10 mouse cellular contexts compared by ENCODE assay signal in genomic region chr5:120534686-120535075, GRCm38 (mm10). TPM values are rescaled to one million over a fixed set of nuclear protein-coding genes. Genes with fewer than 3 reads are reported as not detected.
DNase-seq lines count a peak whose midpoint lies in the region; ATAC-seq lines count a peak whose summit lies in the region.
"Had no signal": no experiment of that assay in that cellular context is flagged by ENCODE, and none has a peak within 500 bp of the region (broad histone marks: within the 10 kb centered on the region; RNA-seq: fewer than 3 reads in every experiment).

No protein-coding gene starts in this region.

- H3K9ac ChIP-seq in midbrain, embryonic 11.5 days (ENCODE audit: low read length), result no peak overlapping the region
- H3K9ac ChIP-seq in forebrain, embryonic 16.5 days (replicated peaks; ENCODE audit: low read depth, low read length), result 0 out of 2 replicates have a peak overlapping the region, but pooled peaks have one; percentile 19
- no peak overlapping the region for H3K9ac ChIP-seq in limb, embryonic 15.5 days
- H3K9ac ChIP-seq: liver, embryonic 14.5 days had no signal

- no peak overlapping the region for H3K4me2 ChIP-seq in midbrain, embryonic 11.5 days
- H3K4me2 ChIP-seq in forebrain, embryonic 16.5 days (ENCODE audit: low read length), result no peak overlapping the region
- 0 out of 2 replicates have a peak overlapping the region, but pooled peaks have one; percentile 3 for H3K4me2 ChIP-seq in limb, embryonic 15.5 days

- H3K27me3 ChIP-seq in midbrain, embryonic 10.5 days (ENCODE audit: low read depth, poor library complexity, severe bottlenecking), result no peaks in the 10 kb centered on the region
- no peaks in the 10 kb centered on the region for H3K27me3 ChIP-seq in midbrain, embryonic 11.5 days (ENCODE audit: control insufficient read depth, insufficient read depth, low read length)
- H3K27me3 ChIP-seq in forebrain, embryonic 16.5 days (replicated peaks; ENCODE audit: control insufficient read depth, insufficient read depth, low read length), result no peaks in the 10 kb centered on the region
- no peaks in the 10 kb centered on the region for H3K27me3 ChIP-seq in limb, embryonic 15.5 days

- ATAC-seq in midbrain, embryonic 11.5 days (ENCODE audit: low FRiP score), result no peak
- peak; percentile 55; the same call in 1 of the 2 replicates for ATAC-seq in forebrain, embryonic 16.5 days
- ATAC-seq in limb, embryonic 15.5 days (ENCODE audit: insufficient number of reproducible peaks, low FRiP score, low TSS enrichment, low read depth), result no peak
- ATAC-seq: activated CD4-positive, CD25-positive, alpha-beta regulatory T cell, adult 4 months had no signal

- no peak for DNase-seq in midbrain, embryonic 10.5 days (ENCODE audit: low spot score)
- no peak for DNase-seq in midbrain, embryonic 11.5 days (ENCODE audit: low spot score, missing footprints)
- DNase-seq in cerebellum, adult 18-20 months, result no peak
- no peak for DNase-seq in urinary bladder, adult 2 months (ENCODE audit: low spot score)
- no peak for DNase-seq in urinary bladder, postnatal 4 days (ENCODE audit: low spot score in 2 of 2)
- DNase-seq: heart, postnatal 36 days had no signal

- H3K9me3 ChIP-seq in midbrain, embryonic 10.5 days (replicated peaks), result no peaks in the 10 kb centered on the region
- H3K9me3 ChIP-seq in midbrain, embryonic 11.5 days (ENCODE audit: control insufficient read depth, low read length), result no peaks in the 10 kb centered on the region
- no peaks in the 10 kb centered on the region for H3K9me3 ChIP-seq in forebrain, embryonic 16.5 days (ENCODE audit: control insufficient read depth, low read length)
- no peaks in the 10 kb centered on the region for H3K9me3 ChIP-seq in limb, embryonic 15.5 days

- H3K27ac ChIP-seq in midbrain, embryonic 10.5 days (replicated peaks), result peak overlapping the region; percentile 53
- no peak overlapping the region for H3K27ac ChIP-seq in midbrain, embryonic 11.5 days (ENCODE audit: low read depth, low read length)
- H3K27ac ChIP-seq in forebrain, embryonic 16.5 days (ENCODE audit: low read length), result peak overlapping the region; percentile 66
- H3K27ac ChIP-seq in limb, embryonic 15.5 days, result peak overlapping the region; percentile 72
- H3K27ac ChIP-seq: liver, embryonic 14.5 days had no signal

- peaks cover 30% of the 10 kb centered on the region for H3K36me3 ChIP-seq in midbrain, embryonic 10.5 days
- no peaks in the 10 kb centered on the region for H3K36me3 ChIP-seq in midbrain, embryonic 11.5 days (ENCODE audit: control insufficient read depth, insufficient read depth, low read length)
- no peaks in the 10 kb centered on the region for H3K36me3 ChIP-seq in forebrain, embryonic 16.5 days (ENCODE audit: control insufficient read depth, insufficient read depth)
- peaks cover 30% of the 10 kb centered on the region for H3K36me3 ChIP-seq in limb, embryonic 15.5 days

- no peak overlapping the region for H3K4me3 ChIP-seq in midbrain, embryonic 10.5 days
- H3K4me3 ChIP-seq in midbrain, embryonic 11.5 days (ENCODE audit: low read depth, low read length), result no peak overlapping the region
- H3K4me3 ChIP-seq in forebrain, embryonic 16.5 days (replicated peaks; ENCODE audit: low read length), result no peak overlapping the region
- no peak overlapping the region for H3K4me3 ChIP-seq in limb, embryonic 15.5 days

- H3K4me1 ChIP-seq in midbrain, embryonic 10.5 days, result peaks cover 25% of the 10 kb centered on the region
- H3K4me1 ChIP-seq in midbrain, embryonic 11.5 days (ENCODE audit: control insufficient read depth, insufficient read depth, low read length), result no peaks in the 10 kb centered on the region
- peaks cover 26% of the 10 kb centered on the region for H3K4me1 ChIP-seq in forebrain, embryonic 16.5 days (replicated peaks; ENCODE audit: control insufficient read depth, insufficient read depth, low read length)
- peaks cover 31% of the 10 kb centered on the region for H3K4me1 ChIP-seq in limb, embryonic 15.5 days

- 71% methylated on average over 2 of the region's 2 CpGs for WGBS in midbrain, embryonic 10.5 days
- WGBS in midbrain, embryonic 11.5 days, result 60% methylated on average over 2 of the region's 2 CpGs
- 53% methylated on average over 2 of the region's 2 CpGs for WGBS in forebrain, embryonic 16.5 days
- WGBS in limb, embryonic 15.5 days, result 15% methylated on average over 2 of the region's 2 CpGs

RNA-seq across cellular contexts. Expression of gene Slc8b1, which starts 23.7 kb away (rescaled TPM):
- 3.9 and 4.6 TPM in 2 replicates for polyA plus RNA-seq in midbrain, embryonic 10.5 days (2016; fragmentation: Nextera tagmentation; extraction: Ambion mirVana)
- 1.3 and 1.8 TPM in 2 replicates for polyA plus RNA-seq in midbrain, embryonic 11.5 days (2014; fragmentation: Nextera tagmentation; extraction: Ambion mirVana)
- 1.9 and 2.0 TPM in 2 replicates for polyA plus RNA-seq in forebrain, embryonic 16.5 days (2015; fragmentation: Nextera tagmentation; extraction: Ambion mirVana)
- polyA plus RNA-seq in limb, embryonic 15.5 days (2015; fragmentation: Nextera tagmentation; extraction: Ambion mirVana), result 12.0 and 13.4 TPM in 2 replicates
- 28.8 and 30.9 TPM in 2 replicates for polyA plus RNA-seq in urinary bladder, adult 2 months (2012; rRNA removed)

RNA-seq across cellular contexts. Expression of gene Plbd2, which starts 31.3 kb away (rescaled TPM):
- 35.6 and 37.0 TPM in 2 replicates for polyA plus RNA-seq in midbrain, embryonic 10.5 days (2016; fragmentation: Nextera tagmentation; extraction: Ambion mirVana)
- polyA plus RNA-seq in midbrain, embryonic 11.5 days (2014; fragmentation: Nextera tagmentation; extraction: Ambion mirVana), result 20.2 and 21.9 TPM in 2 replicates
- polyA plus RNA-seq in forebrain, embryonic 16.5 days (2015; fragmentation: Nextera tagmentation; extraction: Ambion mirVana), result 22.9 and 24.6 TPM in 2 replicates
- polyA plus RNA-seq in limb, embryonic 15.5 days (2015; fragmentation: Nextera tagmentation; extraction: Ambion mirVana), result 58.9 and 63.4 TPM in 2 replicates
- 29.2 and 38.3 TPM in 2 replicates for polyA plus RNA-seq in urinary bladder, adult 2 months (2012; rRNA removed)

RNA-seq across cellular contexts. Expression of gene Tpcn1, which starts 53.8 kb away (rescaled TPM):
- 10.3 and 11.1 TPM in 2 replicates for polyA plus RNA-seq in midbrain, embryonic 10.5 days (2016; fragmentation: Nextera tagmentation; extraction: Ambion mirVana)
- 8.6 and 10.8 TPM in 2 replicates for polyA plus RNA-seq in midbrain, embryonic 11.5 days (2014; fragmentation: Nextera tagmentation; extraction: Ambion mirVana)
- polyA plus RNA-seq in forebrain, embryonic 16.5 days (2015; fragmentation: Nextera tagmentation; extraction: Ambion mirVana), result 15.4 and 18.3 TPM in 2 replicates
- 25.4 and 25.8 TPM in 2 replicates for polyA plus RNA-seq in limb, embryonic 15.5 days (2015; fragmentation: Nextera tagmentation; extraction: Ambion mirVana)
- 38.6 and 55.0 TPM in 2 replicates for polyA plus RNA-seq in urinary bladder, adult 2 months (2012; rRNA removed)

RNA-seq across cellular contexts. Expression of gene Iqcd, which starts 54.1 kb away (rescaled TPM):
- polyA plus RNA-seq in midbrain, embryonic 10.5 days (2016; fragmentation: Nextera tagmentation; extraction: Ambion mirVana), result 0.95 and 0.98 TPM in 2 replicates
- 0.25 and 0.51 TPM in 2 replicates for polyA plus RNA-seq in midbrain, embryonic 11.5 days (2014; fragmentation: Nextera tagmentation; extraction: Ambion mirVana)
- polyA plus RNA-seq in forebrain, embryonic 16.5 days (2015; fragmentation: Nextera tagmentation; extraction: Ambion mirVana), result 0.98 and 1.0 TPM in 2 replicates
- 0.38 TPM in 2 replicates for polyA plus RNA-seq in limb, embryonic 15.5 days (2015; fragmentation: Nextera tagmentation; extraction: Ambion mirVana)
- polyA plus RNA-seq in urinary bladder, adult 2 months (2012; rRNA removed), result 1.6 and 1.8 TPM in 2 replicates

RNA-seq across cellular contexts. Expression of gene Sds, which starts 58.4 kb away (rescaled TPM):
- not detected in 2 replicates for polyA plus RNA-seq in midbrain, embryonic 10.5 days (2016; fragmentation: Nextera tagmentation; extraction: Ambion mirVana)
- polyA plus RNA-seq in midbrain, embryonic 11.5 days (2014; fragmentation: Nextera tagmentation; extraction: Ambion mirVana), result not detected in 2 replicates
- not detected in 2 replicates for polyA plus RNA-seq in forebrain, embryonic 16.5 days (2015; fragmentation: Nextera tagmentation; extraction: Ambion mirVana)
- 0.24 TPM in 1 of 2 replicates, not detected in the other for polyA plus RNA-seq in limb, embryonic 15.5 days (2015; fragmentation: Nextera tagmentation; extraction: Ambion mirVana)
- not detected in 2 replicates for polyA plus RNA-seq in urinary bladder, adult 2 months (2012; rRNA removed)
- polyA plus RNA-seq: activated CD4-positive, CD25-positive, alpha-beta regulatory T cell, adult 4 months had no signal
